Mouse (Mus musculus) hindbrain, postnatal 0 days (tissue): ENCODE data around the gene Mrln. TPM values are rescaled to one million over a fixed set of nuclear protein-coding genes. Genes with fewer than 3 reads are reported as not detected.

Experiments
- ATAC-seq: fragments of 200-750 bp; cut with Nextera tagmentation; 2 replicates; pipeline ENCODE4 v1.8.0; 2017; ENCODE audit warnings: mild to moderate bottlenecking, moderate TSS enrichment, moderate library complexity
- DNase-seq: peaks from one replicate; pipeline ENCODE4 v3.0.0-alpha.2; 2015; ENCODE audit warnings: low spot score
- H3K27ac ChIP-seq: fragments of 300-500 bp; sonication (generic); 2 replicates; pipeline ENCODE4 v1.5.1; 2014; ENCODE audit warnings: mild to moderate bottlenecking
- H3K27me3 ChIP-seq: fragments of 300-500 bp; sonication (generic); 2 replicates; pipeline ENCODE4 v1.6.1; 2014; ENCODE audit warnings: low read length, mixed read lengths; ENCODE audit not compliant: insufficient read depth
- H3K36me3 ChIP-seq: fragments of 300-500 bp; sonication (generic); 2 replicates; pipeline ENCODE4 v1.6.1; 2014; ENCODE audit warnings: low read length, mixed read lengths; ENCODE audit not compliant: insufficient read depth
- H3K4me1 ChIP-seq: fragments of 300-500 bp; sonication (generic); 2 replicates; pipeline ENCODE4 v1.6.1; 2014; ENCODE audit warnings: antibody characterized with exemption, low read length, mixed read lengths; ENCODE audit not compliant: insufficient read depth
- H3K4me2 ChIP-seq: fragments of 300-500 bp; sonication (generic); 2 replicates; pipeline ENCODE4 v1.6.1; 2014; ENCODE audit warnings: low read depth, mild to moderate bottlenecking, low read length, moderate library complexity, mixed read lengths
- H3K4me3 ChIP-seq: fragments of 300-500 bp; sonication (generic); 2 replicates; pipeline ENCODE4 v1.5.1; 2014; ENCODE audit warnings: low read length
- H3K9ac ChIP-seq: fragments of 300-500 bp; sonication (generic); replicated peaks from 2 replicates; pipeline ENCODE4 v1.6.1; 2014; ENCODE audit warnings: mild to moderate bottlenecking, low read length, moderate library complexity, mixed read lengths
- H3K9me3 ChIP-seq: fragments of 300-500 bp; sonication (generic); 2 replicates; pipeline ENCODE4 v1.6.1; 2016; ENCODE audit warnings: low read length, mixed read lengths
- CTCF ChIP-seq: IDR thresholded peaks from 2 replicates; pipeline ENCODE4 v1.5.1; 2016; ENCODE audit warnings: antibody characterized with exemption, control low read depth, low read depth
- WGBS: fragments of 180-500 bp; shearing (Covaris S2); extraction: QIAGEN DNeasy Blood & Tissue Kit; methylation state at CpG from one replicate; pipeline ENCODE4 v1.1.7; 2014; 5-methylcytosine and 5-hydroxymethylcytosine counted together
- polyA plus RNA-seq: library from polyadenylated mRNA; unstranded; fragments of >200 nt; fragmentation: Nextera tagmentation; extraction: Ambion mirVana; gene quantifications from 2 replicates; pipeline ENCODE4 v1.2.1, GENCODE M21; 2015
- total RNA-seq: library from RNA; depleted of rRNA; stranded (reverse); fragments of >200 nt; gene quantifications from 2 replicates; pipeline ENCODE4 v1.2.3, GENCODE M21; 2014; rRNA removed

Gene Mrln
- total and polyA plus RNA-seq, 2 experiments from 2014 or later = 3.3 to 5.3 TPM

GRCm38 (mm10) chr10:70263681-70264189 is 59.3 kb downstream of the Mrln start:
- H3K27me3 ChIP-seq = no peaks in the 10 kb centered on the region
- WGBS = 59% methylated on average over 4 of the region's 4 CpGs
- H3K4me3 ChIP-seq = no peak overlapping the region
- H3K27ac ChIP-seq = no peak overlapping the region
- no peak overlapping the region for H3K4me2 ChIP-seq
- ATAC-seq = no peak
- no peaks in the 10 kb centered on the region for H3K9me3 ChIP-seq
- no peaks in the 10 kb centered on the region for H3K4me1 ChIP-seq
- no peak overlapping the region for H3K9ac ChIP-seq
- TF ChIP-seq CTCF = no peak
- no peak for DNase-seq
- no peaks in the 10 kb centered on the region for H3K36me3 ChIP-seq

- no peak overlapping the region for H3K4me3 ChIP-seq
- ATAC-seq = no peak
- WGBS = 77% methylated on average over 9 of the region's 9 CpGs
Observed at GRCm38 (mm10) chr10:70264337-70265036, 60.0 kb downstream of the Mrln start.

GRCm38 (mm10) chr10:70266501-70266900 is 62.0 kb downstream of the Mrln start:
- no peak for DNase-seq
- no peaks in the 10 kb centered on the region for H3K9me3 ChIP-seq
- TF ChIP-seq CTCF = no peak
- no peaks in the 10 kb centered on the region for H3K36me3 ChIP-seq
- WGBS = 73% methylated on average over 6 of the region's 6 CpGs
- H3K27me3 ChIP-seq = no peaks in the 10 kb centered on the region
- no peak overlapping the region for H3K9ac ChIP-seq
- no peak overlapping the region for H3K27ac ChIP-seq
- no peak for ATAC-seq
- H3K4me3 ChIP-seq = no peak overlapping the region
- H3K4me1 ChIP-seq = no peaks in the 10 kb centered on the region
- no peak overlapping the region for H3K4me2 ChIP-seq

More at GRCm38 (mm10) chr10:70264337-70265036, 60.0 kb downstream of the Mrln start:
- H3K4me1 ChIP-seq = no peaks in the 10 kb centered on the region
- H3K4me2 ChIP-seq = no peak overlapping the region
- no peaks in the 10 kb centered on the region for H3K36me3 ChIP-seq
- no peak overlapping the region for H3K27ac ChIP-seq
- no peaks in the 10 kb centered on the region for H3K9me3 ChIP-seq
- no peak for TF ChIP-seq CTCF
- DNase-seq = no peak
- H3K27me3 ChIP-seq = no peaks in the 10 kb centered on the region
- H3K9ac ChIP-seq = no peak overlapping the region

GRCm38 (mm10) chr10:70268581-70269446 is 64.3 kb downstream of the Mrln start:
- ATAC-seq (no peak), DNase-seq (no peak)
- H3K36me3 ChIP-seq = no peaks in the 10 kb centered on the region
- H3K9me3 ChIP-seq = no peaks in the 10 kb centered on the region
- no peaks in the 10 kb centered on the region for H3K27me3 ChIP-seq
- no peak overlapping the region for H3K4me3 ChIP-seq
- WGBS = 70% methylated on average over 23 of the region's 23 CpGs
- no peak overlapping the region for H3K4me2 ChIP-seq
- no peak overlapping the region for H3K27ac ChIP-seq
- peak; percentile 28; the same call in 1 of the 2 replicates for TF ChIP-seq CTCF
- no peaks in the 10 kb centered on the region for H3K4me1 ChIP-seq
- H3K9ac ChIP-seq = no peak overlapping the region

Other genes starting within 250 kb of the Mrln start
- gene Ccdc6, start 107.5 kb upstream of the Mrln start, total RNA-seq = 28.0 and 29.7 TPM in 2 replicates
- 22.6 and 22.9 TPM in 2 replicates for gene Ccdc6, start 107.5 kb upstream of the Mrln start, polyA plus RNA-seq
- gene Slc16a9, start 40.4 kb downstream of the Mrln start, total RNA-seq = 7.3 and 11.6 TPM in 2 replicates
- 4.5 and 4.7 TPM in 2 replicates for gene Slc16a9, start 40.4 kb downstream of the Mrln start, polyA plus RNA-seq
- gene Fam13c, start 235.8 kb downstream of the Mrln start, total RNA-seq = 6.8 and 7.7 TPM in 2 replicates
- 18.3 and 18.8 TPM in 2 replicates for gene Fam13c, start 235.8 kb downstream of the Mrln start, polyA plus RNA-seq